Mouse (Mus musculus): ENCODE results near the gene Nudt16l1. TPM values are rescaled to one million over a fixed set of nuclear protein-coding genes. Genes with fewer than 3 reads are reported as not detected.

The Nudt16l1 gene
- polyA plus RNA-seq, 1 experiment from 2014 or later = 124 TPM

Other genes with a start within 250 kb of the Nudt16l1 start
- gene Nmral1, start 219.4 kb upstream of the Nudt16l1 start, polyA plus RNA-seq (2016; fragmentation: Nextera tagmentation; extraction: Ambion mirVana) = 98.7 and 105 TPM in 2 replicates
- gene Hmox2, start 212.4 kb upstream of the Nudt16l1 start, polyA plus RNA-seq (2016; fragmentation: Nextera tagmentation; extraction: Ambion mirVana) = 88.9 and 90.0 TPM in 2 replicates
- gene Cdip1, start 148.5 kb upstream of the Nudt16l1 start, polyA plus RNA-seq (2016; fragmentation: Nextera tagmentation; extraction: Ambion mirVana) = 97.0 and 102 TPM in 2 replicates
- 0.27 and 0.51 TPM in 2 replicates for gene 4930562C15Rik, start 103.3 kb upstream of the Nudt16l1 start, polyA plus RNA-seq (2016; fragmentation: Nextera tagmentation; extraction: Ambion mirVana)
- 41.9 and 45.0 TPM in 2 replicates for gene Ubald1, start 58.4 kb upstream of the Nudt16l1 start, polyA plus RNA-seq (2016; fragmentation: Nextera tagmentation; extraction: Ambion mirVana)
- 92.5 and 93.3 TPM in 2 replicates for gene Mgrn1, start 52.5 kb upstream of the Nudt16l1 start, polyA plus RNA-seq (2016; fragmentation: Nextera tagmentation; extraction: Ambion mirVana)
- gene Anks3, start 25.4 kb downstream of the Nudt16l1 start, polyA plus RNA-seq (2016; fragmentation: Nextera tagmentation; extraction: Ambion mirVana) = 60.3 and 66.5 TPM in 2 replicates
- not detected in 2 replicates for gene Sept12, start 59.1 kb downstream of the Nudt16l1 start, polyA plus RNA-seq (2016; fragmentation: Nextera tagmentation; extraction: Ambion mirVana)
- gene Smim22, start 68.5 kb downstream of the Nudt16l1 start, polyA plus RNA-seq (2016; fragmentation: Nextera tagmentation; extraction: Ambion mirVana) = 1.1 TPM in 1 of 2 replicates, not detected in the other
- gene Rogdi, start 74.8 kb downstream of the Nudt16l1 start, polyA plus RNA-seq (2016; fragmentation: Nextera tagmentation; extraction: Ambion mirVana) = 121 and 124 TPM in 2 replicates
- 217 and 234 TPM in 2 replicates for gene Glyr1, start 111.1 kb downstream of the Nudt16l1 start, polyA plus RNA-seq (2016; fragmentation: Nextera tagmentation; extraction: Ambion mirVana)
- gene Ubn1, start 111.3 kb downstream of the Nudt16l1 start, polyA plus RNA-seq (2016; fragmentation: Nextera tagmentation; extraction: Ambion mirVana) = 25.2 and 25.5 TPM in 2 replicates
- 0.78 and 0.80 TPM in 2 replicates for gene Ppl, start 193.7 kb downstream of the Nudt16l1 start, polyA plus RNA-seq (2016; fragmentation: Nextera tagmentation; extraction: Ambion mirVana)
- gene Sec14l5, start 208.3 kb downstream of the Nudt16l1 start, polyA plus RNA-seq (2016; fragmentation: Nextera tagmentation; extraction: Ambion mirVana) = 1.1 and 1.2 TPM in 2 replicates